Mouse (Mus musculus) neural tube, embryonic 14.5 days (tissue): Measurements from ENCODE around the gene Gramd1b. TPM values are rescaled to one million over a fixed set of nuclear protein-coding genes. Genes with fewer than 3 reads are reported as not detected.

ENCODE experiments used
- ATAC-seq: fragments of 200-750 bp; cut with Nextera tagmentation; 2 replicates; pipeline ENCODE4 v1.8.0; 2017; ENCODE audit warnings: low read depth, mild to moderate bottlenecking, moderate TSS enrichment, moderate library complexity
- H3K27ac ChIP-seq: fragments of 300-500 bp; sonication (generic); 2 replicates; pipeline ENCODE4 v1.5.1; 2014; ENCODE audit warnings: low read depth, mild to moderate bottlenecking, control low read depth, low read length, moderate library complexity, mixed read lengths
- H3K27me3 ChIP-seq: fragments of 300-500 bp; sonication (generic); 2 replicates; pipeline ENCODE4 v1.6.1; 2014; ENCODE audit warnings: low read length; ENCODE audit not compliant: control insufficient read depth, insufficient read depth
- H3K36me3 ChIP-seq: fragments of 300-500 bp; sonication (generic); 2 replicates; pipeline ENCODE4 v1.6.1; 2014; ENCODE audit warnings: low read length, mixed read lengths; ENCODE audit not compliant: control insufficient read depth, insufficient read depth
- H3K4me1 ChIP-seq: fragments of 300-500 bp; sonication (generic); 2 replicates; pipeline ENCODE4 v1.6.1; 2014; ENCODE audit warnings: low read length; ENCODE audit not compliant: control insufficient read depth, insufficient read depth
- H3K4me2 ChIP-seq: fragments of 300-500 bp; sonication (generic); 2 replicates; pipeline ENCODE4 v1.6.1; 2014; ENCODE audit warnings: mild to moderate bottlenecking, low read depth, low read length, control low read depth
- H3K4me3 ChIP-seq: fragments of 300-500 bp; sonication (generic); 2 replicates; pipeline ENCODE4 v1.5.1; 2014; ENCODE audit warnings: low read depth, low read length, control low read depth, mixed read lengths
- H3K9ac ChIP-seq: fragments of 300-500 bp; sonication (generic); replicated peaks from 2 replicates; pipeline ENCODE4 v1.6.1; 2014; ENCODE audit warnings: low read depth, mild to moderate bottlenecking, control low read depth, low read length, mixed read lengths
- H3K9me3 ChIP-seq: fragments of 300-500 bp; sonication (generic); 2 replicates; pipeline ENCODE4 v1.6.1; 2016; ENCODE audit warnings: low read length; ENCODE audit not compliant: control insufficient read depth
- WGBS: fragments of 180-500 bp; shearing (Covaris S2); extraction: QIAGEN DNeasy Blood & Tissue Kit; methylation state at CpG from one replicate; pipeline ENCODE4 v1.1.7; 2014; 5-methylcytosine and 5-hydroxymethylcytosine counted together
- polyA plus RNA-seq: library from polyadenylated mRNA; unstranded; fragments of >200 nt; fragmentation: Nextera tagmentation; extraction: Ambion mirVana; gene quantifications from 2 replicates; pipeline ENCODE4 v1.2.1, GENCODE M21; 2014

The Gramd1b gene
- polyA plus RNA-seq, 1 experiment from 2014 or later, result 13.9 TPM

DNA sequence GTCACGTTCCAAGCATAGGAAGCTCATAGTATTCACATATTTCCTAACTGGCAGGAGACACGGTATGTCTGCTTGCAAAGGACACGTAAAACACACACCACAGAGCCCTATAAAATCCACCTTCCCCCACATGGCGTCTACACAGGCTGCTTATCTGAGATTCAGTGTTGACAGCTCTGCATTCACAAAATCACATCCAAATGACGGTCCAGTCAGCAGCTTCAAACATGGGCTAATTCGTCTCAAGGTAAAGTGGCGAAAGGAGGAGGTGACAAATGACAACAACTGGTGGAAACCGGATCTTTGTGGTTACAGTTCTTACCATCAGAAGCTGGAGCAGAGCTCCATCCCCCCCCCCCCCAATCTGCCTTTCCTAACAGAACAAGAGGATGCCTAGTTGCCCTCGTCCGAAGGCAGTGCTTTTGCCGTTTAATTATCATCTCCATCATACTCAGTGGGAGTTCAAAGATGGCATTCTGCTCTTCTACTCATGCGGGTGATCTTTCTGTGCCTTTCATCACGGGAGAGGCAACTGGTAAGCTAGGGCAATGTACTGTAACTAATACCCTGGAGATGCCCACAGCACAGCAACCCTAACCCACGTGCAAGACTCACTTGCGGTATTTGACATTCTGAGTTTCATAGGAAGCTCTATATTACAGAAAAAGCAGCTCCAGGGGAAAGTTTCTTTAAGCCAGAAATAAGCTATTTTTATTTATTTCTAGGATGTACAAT is 61.6 kb downstream of the Gramd1b start:
- Histone ChIP-seq H3K9ac (no peak overlapping the region), H3K4me1 (no peaks in the 10 kb centered on the region), H3K9me3 (no peaks in the 10 kb centered on the region), H3K36me3 (no peaks in the 10 kb centered on the region), H3K27ac (no peak overlapping the region), H3K27me3 (no peaks in the 10 kb centered on the region), H3K4me3 (no peak overlapping the region), H3K4me2 (no peak overlapping the region)
- 63% methylated on average over 15 of the region's 15 CpGs for WGBS
- ATAC-seq, result no peak

GRCm38 (mm10) chr9:40466782-40467181 is 64.4 kb downstream of the Gramd1b start:
- Histone ChIP-seq H3K9ac (no peak overlapping the region), H3K4me2 (no peak overlapping the region), H3K9me3 (no peaks in the 10 kb centered on the region), H3K4me1 (no peaks in the 10 kb centered on the region), H3K27me3 (no peaks in the 10 kb centered on the region), H3K4me3 (no peak overlapping the region), H3K36me3 (no peaks in the 10 kb centered on the region), H3K27ac (no peak overlapping the region)
- 72% methylated on average over 7 of the region's 7 CpGs for WGBS
- ATAC-seq, result no peak

- no peaks in the 10 kb centered on the region for H3K27me3 ChIP-seq
- H3K27ac ChIP-seq, result no peak overlapping the region
- no peak overlapping the region for H3K9ac ChIP-seq
- H3K36me3 ChIP-seq, result no peaks in the 10 kb centered on the region
- H3K4me2 ChIP-seq, result no peak overlapping the region
- 91% methylated on average over 5 of the region's 5 CpGs for WGBS
- H3K4me1 ChIP-seq, result no peaks in the 10 kb centered on the region
- no peak overlapping the region for H3K4me3 ChIP-seq
- no peak for ATAC-seq
- H3K9me3 ChIP-seq, result no peaks in the 10 kb centered on the region
Measured at GRCm38 (mm10) chr9:40465596-40465995, 65.6 kb downstream of the Gramd1b start.

DNA sequence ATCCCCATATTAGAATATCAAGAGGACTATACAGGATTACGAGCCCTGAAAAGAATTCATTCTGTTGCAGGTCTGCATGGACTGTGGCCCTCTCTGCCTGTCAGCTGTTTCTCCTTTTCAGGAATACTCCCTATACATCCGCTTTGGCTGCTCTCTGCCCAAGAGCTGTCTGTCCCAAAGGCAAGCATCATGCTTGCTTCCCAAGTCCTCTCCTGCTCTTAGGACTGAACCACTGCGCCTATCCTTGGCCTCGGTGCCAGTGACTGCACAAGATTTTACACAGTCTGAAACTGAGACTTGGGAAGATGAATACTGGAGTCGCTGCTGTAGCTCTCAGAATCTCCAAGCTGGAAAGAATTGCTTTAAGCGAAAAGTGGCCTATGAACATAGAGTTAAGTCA is 68.8 kb downstream of the Gramd1b start:
- Histone ChIP-seq H3K9ac (no peak overlapping the region), H3K4me2 (no peak overlapping the region), H3K4me3 (no peak overlapping the region), H3K4me1 (no peaks in the 10 kb centered on the region), H3K27me3 (no peaks in the 10 kb centered on the region), H3K36me3 (no peaks in the 10 kb centered on the region), H3K27ac (no peak overlapping the region), H3K9me3 (no peaks in the 10 kb centered on the region)
- WGBS, result 89% methylated on average over 6 of the region's 6 CpGs
- no peak for ATAC-seq

GRCm38 (mm10) chr9:40460781-40461180 is 70.4 kb downstream of the Gramd1b start:
- 69% methylated on average over 6 of the region's 6 CpGs for WGBS
- H3K4me2 ChIP-seq, result no peak overlapping the region
- H3K9me3 ChIP-seq, result no peaks in the 10 kb centered on the region
- no peaks in the 10 kb centered on the region for H3K36me3 ChIP-seq
- ATAC-seq, result no peak
- H3K27me3 ChIP-seq, result no peaks in the 10 kb centered on the region
- no peaks in the 10 kb centered on the region for H3K4me1 ChIP-seq
- H3K27ac ChIP-seq, result no peak overlapping the region
- H3K4me3 ChIP-seq, result no peak overlapping the region
- no peak overlapping the region for H3K9ac ChIP-seq

GRCm38 (mm10) chr9:40459304-40460280 is 71.6 kb downstream of the Gramd1b start:
- H3K27ac ChIP-seq, result no peak overlapping the region
- ATAC-seq, result no peak
- WGBS, result 73% methylated on average over 5 of the region's 5 CpGs
- no peaks in the 10 kb centered on the region for H3K9me3 ChIP-seq
- H3K9ac ChIP-seq, result no peak overlapping the region
- H3K4me3 ChIP-seq, result no peak overlapping the region
- no peaks in the 10 kb centered on the region for H3K4me1 ChIP-seq
- H3K36me3 ChIP-seq, result no peaks in the 10 kb centered on the region
- H3K27me3 ChIP-seq, result no peaks in the 10 kb centered on the region
- no peak overlapping the region for H3K4me2 ChIP-seq

GRCm38 (mm10) chr9:40458559-40459303 is 72.5 kb downstream of the Gramd1b start:
- no peaks in the 10 kb centered on the region for H3K36me3 ChIP-seq
- H3K27me3 ChIP-seq, result no peaks in the 10 kb centered on the region
- H3K4me2 ChIP-seq, result no peak overlapping the region
- no peak overlapping the region for H3K27ac ChIP-seq
- no peak overlapping the region for H3K9ac ChIP-seq
- ATAC-seq, result no peak
- no peaks in the 10 kb centered on the region for H3K9me3 ChIP-seq
- H3K4me1 ChIP-seq, result no peaks in the 10 kb centered on the region
- WGBS, result 73% methylated on average over 4 of the region's 4 CpGs
- H3K4me3 ChIP-seq, result no peak overlapping the region

- H3K9ac ChIP-seq, result no peak overlapping the region
- no peaks in the 10 kb centered on the region for H3K36me3 ChIP-seq
- H3K4me2 ChIP-seq, result no peak overlapping the region
- no peaks in the 10 kb centered on the region for H3K27me3 ChIP-seq
- H3K4me3 ChIP-seq, result no peak overlapping the region
- H3K4me1 ChIP-seq, result no peaks in the 10 kb centered on the region
- no peak overlapping the region for H3K27ac ChIP-seq
- ATAC-seq, result no peak
- WGBS, result 82% methylated on average over 5 of the region's 5 CpGs
- no peaks in the 10 kb centered on the region for H3K9me3 ChIP-seq
Measured at GRCm38 (mm10) chr9:40457448-40457847, 73.7 kb downstream of the Gramd1b start.
